Mouse (Mus musculus) liver, adult 2 months (tissue): ENCODE data around the gene Sar1b.

Experiments used
- CTCF ChIP-seq: fragments of 200-500 bp; IDR thresholded peaks from 2 replicates; pipeline ENCODE4 v1.5.1; 2011; ENCODE audit warnings: low read depth, low read length, control low read depth
- POLR2A ChIP-seq: fragments of 200-500 bp; IDR thresholded peaks from 2 replicates; pipeline ENCODE4 v1.6.1; 2011; ENCODE audit warnings: low read length, control low read depth; ENCODE audit not compliant: insufficient read depth; ENCODE audit errors: extremely low read depth

GRCm38 (mm10) chr11:51757625-51758024, 5.9 kb upstream of the Sar1b start:
- no peak for TF ChIP-seq CTCF
- no peak for TF ChIP-seq POLR2A
